Mouse (Mus musculus): Measurements from ENCODE around the gene Pprc1. TPM values are rescaled to one million over a fixed set of nuclear protein-coding genes. Genes with fewer than 3 reads are reported as not detected.

The Pprc1 gene
- polyA plus RNA-seq, 1 experiment from 2014 or later, result 50.2 TPM

GRCm38 (mm10) chr19:46024959-46025358 lies 19.7 kb upstream of the Pprc1 start:
- Histone ChIP-seq H3K9me3 (0 out of 2 replicates have a peak, but pooled peaks cover 2% of the 10 kb centered on the region), H3K36me3 (peaks cover 5% of the 10 kb centered on the region; the same call in 1 of the 2 replicates), H3K4me3 (no peak overlapping the region), H3K27ac (no peak overlapping the region), H3K4me1 (peaks cover 15% of the 10 kb centered on the region), H3K27me3 (ENCODE audit: insufficient read depth, poor library complexity, severe bottlenecking) (no peaks in the 10 kb centered on the region)
- 75% methylated on average over 6 of the region's 6 CpGs for WGBS
- no peak for DNase-seq (ENCODE audit: low spot score)

- Histone ChIP-seq H3K4me3 (no peak overlapping the region), H3K9me3 (0 out of 2 replicates have a peak, but pooled peaks cover 2% of the 10 kb centered on the region), H3K27ac (no peak overlapping the region), H3K4me1 (peaks cover 15% of the 10 kb centered on the region), H3K36me3 (peaks cover 19% of the 10 kb centered on the region), H3K27me3 (ENCODE audit: insufficient read depth, poor library complexity, severe bottlenecking) (no peaks in the 10 kb centered on the region)
- no peak for DNase-seq (ENCODE audit: low spot score)
- 48% methylated on average over 8 of the region's 8 CpGs for WGBS
Measured at GRCm38 (mm10) chr19:46026567-46026966, 18.1 kb upstream of the Pprc1 start.

DNA sequence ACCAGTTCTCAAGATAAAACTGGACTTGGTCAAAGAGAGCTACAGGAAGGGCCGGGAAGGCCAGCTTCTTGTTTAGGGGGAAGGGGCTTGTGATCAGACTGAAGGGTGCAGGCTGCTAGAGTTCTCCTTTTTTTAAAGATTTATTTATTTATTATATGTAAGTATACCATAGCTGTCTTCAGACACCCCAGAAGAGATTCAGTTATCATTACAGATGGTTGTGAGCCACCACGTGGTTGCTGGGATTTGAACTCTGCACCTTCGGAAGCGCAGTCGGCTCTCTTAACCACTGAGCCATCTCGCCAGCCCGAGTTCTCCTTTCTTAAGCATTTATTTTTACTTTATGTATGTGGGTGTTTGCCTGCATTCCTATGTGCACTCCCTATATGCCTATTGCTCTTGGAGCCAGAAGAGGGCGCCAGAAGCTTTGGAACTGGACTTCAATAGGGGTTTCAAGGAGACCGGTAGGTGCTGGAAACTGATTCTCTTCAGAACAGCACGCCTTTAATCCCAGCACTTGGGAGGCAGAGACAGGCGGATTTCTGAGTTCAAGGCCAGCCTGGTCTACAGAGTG lies 15.9 kb upstream of the Pprc1 start:
- DNase-seq (ENCODE audit: low spot score), result no peak
- no peak overlapping the region for H3K4me3 ChIP-seq
- H3K27me3 ChIP-seq (ENCODE audit: insufficient read depth, poor library complexity, severe bottlenecking), result no peaks in the 10 kb centered on the region
- 68% methylated on average over 11 of the region's 11 CpGs for WGBS
- peaks cover 42% of the 10 kb centered on the region for H3K36me3 ChIP-seq
- H3K9me3 ChIP-seq, result 0 out of 2 replicates have a peak, but pooled peaks cover 2% of the 10 kb centered on the region
- no peak overlapping the region for H3K27ac ChIP-seq
- H3K4me1 ChIP-seq, result peaks cover 18% of the 10 kb centered on the region

DNA sequence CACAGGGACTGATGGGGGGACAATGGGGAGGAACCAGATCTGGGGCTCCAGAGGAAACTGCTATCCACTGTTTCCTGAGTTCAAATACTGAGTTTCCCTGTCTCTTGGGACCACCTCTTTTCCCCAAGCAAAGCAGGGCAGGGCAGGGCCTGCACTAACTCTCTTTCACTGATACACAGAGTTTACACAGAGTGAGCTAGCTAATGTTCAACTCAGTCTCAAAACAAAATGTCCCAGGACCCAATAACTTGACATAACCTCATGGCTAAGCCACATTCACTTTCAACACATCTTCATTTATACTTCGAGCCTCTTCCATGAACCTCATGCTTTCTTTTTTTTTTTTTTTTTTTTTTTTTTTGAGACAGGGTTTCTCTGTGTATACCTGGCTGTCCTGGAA lies 15.0 kb upstream of the Pprc1 start:
- H3K27me3 ChIP-seq (ENCODE audit: insufficient read depth, poor library complexity, severe bottlenecking), result no peaks in the 10 kb centered on the region
- H3K9me3 ChIP-seq, result 0 out of 2 replicates have a peak, but pooled peaks cover 2% of the 10 kb centered on the region
- no peak overlapping the region for H3K4me3 ChIP-seq
- H3K36me3 ChIP-seq, result peaks cover 50% of the 10 kb centered on the region
- WGBS, result 96% methylated on average over 1 of the region's 1 CpGs
- DNase-seq (ENCODE audit: low spot score), result no peak
- H3K4me1 ChIP-seq, result peaks cover 18% of the 10 kb centered on the region
- no peak overlapping the region for H3K27ac ChIP-seq

GRCm38 (mm10) chr19:46030196-46030983 lies 14.3 kb upstream of the Pprc1 start:
- H3K27ac ChIP-seq, result no peak overlapping the region
- no peak overlapping the region for H3K4me3 ChIP-seq
- H3K27me3 ChIP-seq (ENCODE audit: insufficient read depth, poor library complexity, severe bottlenecking), result no peaks in the 10 kb centered on the region
- peaks cover 18% of the 10 kb centered on the region for H3K4me1 ChIP-seq
- 92% methylated on average over 10 of the region's 10 CpGs for WGBS
- no peak for DNase-seq (ENCODE audit: low spot score)
- 0 out of 2 replicates have a peak, but pooled peaks cover 2% of the 10 kb centered on the region for H3K9me3 ChIP-seq
- H3K36me3 ChIP-seq, result peaks cover 57% of the 10 kb centered on the region

GRCm38 (mm10) chr19:46031689-46032432 lies 12.8 kb upstream of the Pprc1 start:
- Histone ChIP-seq H3K27me3 (ENCODE audit: insufficient read depth, poor library complexity, severe bottlenecking) (no peaks in the 10 kb centered on the region), H3K27ac (no peak overlapping the region), H3K4me1 (peaks cover 21% of the 10 kb centered on the region), H3K4me3 (no peak overlapping the region), H3K9me3 (0 out of 2 replicates have a peak, but pooled peaks cover 2% of the 10 kb centered on the region), H3K36me3 (peaks cover 71% of the 10 kb centered on the region)
- WGBS, result 81% methylated on average over 9 of the region's 9 CpGs
- no peak for DNase-seq (ENCODE audit: low spot score)

DNA sequence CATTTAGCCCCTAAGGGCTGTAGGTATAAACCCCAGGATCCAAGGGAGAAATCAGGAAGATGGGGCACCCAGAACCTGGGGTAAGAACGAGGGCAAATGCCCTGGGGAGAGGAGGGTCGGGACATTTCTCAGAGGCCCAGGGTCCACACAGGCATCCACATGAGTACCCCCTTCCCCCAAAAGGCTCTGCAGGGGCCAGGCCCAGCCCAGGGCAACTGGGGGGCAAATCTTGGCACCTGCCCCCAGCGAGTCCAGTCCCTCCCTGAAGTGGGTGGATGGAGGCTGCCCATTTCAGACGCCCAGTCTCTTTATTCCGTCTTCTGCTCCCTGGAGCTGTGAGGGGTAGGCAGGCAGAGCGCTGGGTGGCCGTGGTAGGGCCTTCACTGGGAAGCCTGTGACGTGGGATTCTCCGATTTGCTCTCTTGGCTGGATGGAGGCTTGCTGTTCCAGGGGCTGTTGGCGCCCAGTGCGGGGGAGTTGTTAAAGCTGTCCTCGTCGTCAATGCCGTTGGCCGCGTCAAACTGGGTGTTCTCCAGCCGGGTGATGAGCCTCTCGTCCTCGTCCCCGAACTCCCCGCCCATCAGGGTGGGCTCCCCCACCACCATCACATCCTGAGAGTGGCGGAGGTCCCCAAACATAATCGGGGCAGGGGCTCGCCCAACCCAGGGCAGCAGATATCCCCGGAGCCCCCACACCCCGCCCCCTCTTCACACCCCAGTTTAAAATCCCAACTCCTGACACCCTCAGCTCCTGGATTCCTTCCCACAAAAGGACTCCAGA lies 11.8 kb upstream of the Pprc1 start:
- 90% methylated on average over 26 of the region's 26 CpGs for WGBS
- Histone ChIP-seq H3K4me3 (no peak overlapping the region), H3K4me1 (peaks cover 26% of the 10 kb centered on the region), H3K9me3 (0 out of 2 replicates have a peak, but pooled peaks cover 2% of the 10 kb centered on the region), H3K27ac (no peak overlapping the region), H3K27me3 (ENCODE audit: insufficient read depth, poor library complexity, severe bottlenecking) (no peaks in the 10 kb centered on the region), H3K36me3 (peaks cover 71% of the 10 kb centered on the region)
- no peak for DNase-seq (ENCODE audit: low spot score)

- H3K4me1 ChIP-seq, result peaks cover 33% of the 10 kb centered on the region
- H3K9me3 ChIP-seq, result 0 out of 2 replicates have a peak, but pooled peaks cover 2% of the 10 kb centered on the region
- H3K27me3 ChIP-seq (ENCODE audit: insufficient read depth, poor library complexity, severe bottlenecking), result no peaks in the 10 kb centered on the region
- WGBS, result 96% methylated on average over 11 of the region's 11 CpGs
- no peak for DNase-seq (ENCODE audit: low spot score)
- no peak overlapping the region for H3K4me3 ChIP-seq
- peaks cover 71% of the 10 kb centered on the region for H3K36me3 ChIP-seq
- no peak overlapping the region for H3K27ac ChIP-seq
Measured at GRCm38 (mm10) chr19:46033911-46034310, 10.8 kb upstream of the Pprc1 start.

- H3K4me3 ChIP-seq, result no peak overlapping the region
- 90% methylated on average over 13 of the region's 13 CpGs for WGBS
- peaks cover 45% of the 10 kb centered on the region for H3K4me1 ChIP-seq
- peaks cover 57% of the 10 kb centered on the region for H3K36me3 ChIP-seq
- no peak for DNase-seq (ENCODE audit: low spot score)
- 0 out of 2 replicates have a peak overlapping the region, but pooled peaks have one; percentile 16 for H3K27ac ChIP-seq
- no peaks in the 10 kb centered on the region for H3K9me3 ChIP-seq
- H3K27me3 ChIP-seq (ENCODE audit: insufficient read depth, poor library complexity, severe bottlenecking), result no peaks in the 10 kb centered on the region
Measured at GRCm38 (mm10) chr19:46035971-46036370, 8.7 kb upstream of the Pprc1 start.

GRCm38 (mm10) chr19:46036477-46037242 lies 8.0 kb upstream of the Pprc1 start:
- H3K4me3 ChIP-seq, result peak overlapping the region; percentile 97
- no peaks in the 10 kb centered on the region for H3K9me3 ChIP-seq
- whole genome bisulfite sequencing, result 67% methylated on average over 13 of the region's 13 CpGs
- peak overlapping the region; percentile 96; the same call in 1 of the 2 replicates for H3K27ac ChIP-seq
- no peak for DNase-seq (ENCODE audit: low spot score)
- peaks cover 52% of the 10 kb centered on the region for H3K36me3 ChIP-seq
- H3K27me3 ChIP-seq (ENCODE audit: insufficient read depth, poor library complexity, severe bottlenecking), result no peaks in the 10 kb centered on the region
- peaks cover 51% of the 10 kb centered on the region for H3K4me1 ChIP-seq

DNA sequence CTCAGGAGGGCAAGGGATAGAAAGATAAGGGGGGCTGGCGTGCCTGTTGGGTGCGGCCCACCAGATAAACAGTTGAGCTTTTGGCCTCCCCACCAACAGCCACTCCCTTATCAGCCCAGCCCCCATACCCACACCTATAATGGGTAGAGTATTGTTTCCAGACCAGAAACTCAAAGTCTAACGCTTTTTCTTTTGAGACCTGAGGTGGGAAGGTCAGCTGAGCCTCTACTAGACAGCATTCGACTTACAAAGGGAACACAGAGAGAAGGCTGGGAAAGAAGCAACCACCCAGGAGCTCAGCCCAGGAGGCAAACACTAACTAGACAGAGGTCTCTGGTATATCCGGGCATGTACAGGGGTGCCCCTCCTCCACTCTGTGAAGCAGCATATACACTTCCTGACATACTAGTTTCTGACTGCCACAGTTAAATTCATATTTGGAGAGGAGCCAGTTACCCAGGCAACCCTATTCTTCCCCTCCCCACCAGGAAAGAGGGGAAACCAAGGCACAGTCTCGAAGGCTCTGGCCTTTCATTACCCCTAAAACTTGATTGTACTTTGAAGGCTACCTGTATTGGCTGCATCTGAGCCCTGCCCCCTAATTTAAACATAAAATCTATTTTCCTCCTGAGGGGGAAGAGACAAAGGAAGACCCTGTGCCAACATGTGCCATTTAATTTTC lies 7.3 kb upstream of the Pprc1 start:
- no peak for DNase-seq (ENCODE audit: low spot score)
- Histone ChIP-seq H3K27me3 (ENCODE audit: insufficient read depth, poor library complexity, severe bottlenecking) (no peaks in the 10 kb centered on the region), H3K27ac (peak overlapping the region; percentile 96), H3K36me3 (peaks cover 44% of the 10 kb centered on the region), H3K4me1 (peaks cover 55% of the 10 kb centered on the region), H3K9me3 (no peaks in the 10 kb centered on the region), H3K4me3 (peak overlapping the region; percentile 97)
- 9% methylated on average over 6 of the region's 6 CpGs for WGBS
